Mouse (Mus musculus): Measurements from ENCODE around the gene Slc38a4. TPM values are rescaled to one million over a fixed set of nuclear protein-coding genes. Genes with fewer than 3 reads are reported as not detected.

Gene Slc38a4
- polyA plus RNA-seq, 1 experiment = 0.04 TPM

GRCm38 (mm10) chr15:97050011-97050410 lies 5.7 kb downstream of the Slc38a4 start:
- Histone ChIP-seq H3K79me2 (ENCODE audit: control insufficient read depth, insufficient read depth) (no peaks in the 10 kb centered on the region), H3K36me3 (ENCODE audit: control insufficient read depth, insufficient read depth) (no peaks in the 10 kb centered on the region), H3K4me2 (ENCODE audit: low read depth) (no peak overlapping the region), H3K4me3 (no peak overlapping the region), H3ac (ENCODE audit: control insufficient read depth, insufficient read length) (no peak overlapping the region), H3K27me3 (ENCODE audit: control insufficient read depth, insufficient read depth, insufficient read length) (no peaks in the 10 kb centered on the region)
- TF ChIP-seq REST (IDR thresholded peaks at IDR 0.05; ENCODE audit: insufficient read depth, insufficient read length) (no peak), TCF12 (IDR thresholded peaks at IDR 0.05; ENCODE audit: insufficient read depth, poor library complexity, severe bottlenecking) (no peak), MYOG (IDR thresholded peaks at IDR 0.05; ENCODE audit: control insufficient read depth in 1 of 3, insufficient read depth in 1 of 3, insufficient read length in 2 of 3, low read depth in 2 of 3) (no peak), POLR2A (IDR thresholded peaks at IDR 0.05; ENCODE audit: insufficient read length, low read depth) (no peak), CEBPB (IDR thresholded peaks at IDR 0.05; ENCODE audit: insufficient read depth, poor library complexity, severe bottlenecking) (no peak), TCF3 (IDR thresholded peaks at IDR 0.05; ENCODE audit: insufficient read length, low read depth) (no peak), SRF (IDR thresholded peaks at IDR 0.05; ENCODE audit: control insufficient read depth, insufficient read length, low read depth) (no peak), POLR2AphosphoS2 (IDR thresholded peaks at IDR 0.05; ENCODE audit: insufficient read length, low read depth) (no peak), MAX (IDR thresholded peaks at IDR 0.05; ENCODE audit: low read depth) (no peak), E2F4 (IDR thresholded peaks at IDR 0.05; ENCODE audit: insufficient read depth) (no peak), MYOD1 (IDR thresholded peaks at IDR 0.05; ENCODE audit: control insufficient read depth in 1 of 3, insufficient read length in 2 of 3, low read depth in 2 of 3) (no peak), USF1 (IDR thresholded peaks at IDR 0.05; ENCODE audit: low read depth) (no peak)

- H3K4me2 ChIP-seq (ENCODE audit: low read depth) = no peak overlapping the region
- no peaks in the 10 kb centered on the region for H3K36me3 ChIP-seq (ENCODE audit: control insufficient read depth, insufficient read depth)
- no peak overlapping the region for H3K4me3 ChIP-seq
- no peaks in the 10 kb centered on the region for H3K27me3 ChIP-seq (ENCODE audit: control insufficient read depth, insufficient read depth, insufficient read length)
- no peak overlapping the region for H3ac ChIP-seq (ENCODE audit: control insufficient read depth, insufficient read length)
- H3K79me2 ChIP-seq (ENCODE audit: control insufficient read depth, insufficient read depth) = no peaks in the 10 kb centered on the region
- TF ChIP-seq USF1 (IDR thresholded peaks at IDR 0.05; ENCODE audit: low read depth) (no peak), POLR2A (IDR thresholded peaks at IDR 0.05; ENCODE audit: insufficient read length, low read depth) (no peak), MYOG (IDR thresholded peaks at IDR 0.05; ENCODE audit: control insufficient read depth in 1 of 3, insufficient read depth in 1 of 3, insufficient read length in 2 of 3, low read depth in 2 of 3) (no peak), MYOD1 (IDR thresholded peaks at IDR 0.05; ENCODE audit: control insufficient read depth in 1 of 3, insufficient read length in 2 of 3, low read depth in 2 of 3) (no peak), TCF12 (IDR thresholded peaks at IDR 0.05; ENCODE audit: insufficient read depth, poor library complexity, severe bottlenecking) (no peak), SRF (IDR thresholded peaks at IDR 0.05; ENCODE audit: control insufficient read depth, insufficient read length, low read depth) (no peak), REST (IDR thresholded peaks at IDR 0.05; ENCODE audit: insufficient read depth, insufficient read length) (no peak), MAX (IDR thresholded peaks at IDR 0.05; ENCODE audit: low read depth) (no peak), POLR2AphosphoS2 (IDR thresholded peaks at IDR 0.05; ENCODE audit: insufficient read length, low read depth) (no peak), E2F4 (IDR thresholded peaks at IDR 0.05; ENCODE audit: insufficient read depth) (no peak), CEBPB (IDR thresholded peaks at IDR 0.05; ENCODE audit: insufficient read depth, poor library complexity, severe bottlenecking) (no peak), TCF3 (IDR thresholded peaks at IDR 0.05; ENCODE audit: insufficient read length, low read depth) (no peak)
These were observed 6.4 kb downstream of the Slc38a4 start for GRCm38 (mm10) chr15:97049281-97049841.

GRCm38 (mm10) chr15:97048267-97048666 lies 7.5 kb downstream of the Slc38a4 start:
- TF ChIP-seq USF1 (IDR thresholded peaks at IDR 0.05; ENCODE audit: low read depth) (peak; percentile 3), TCF3 (IDR thresholded peaks at IDR 0.05; ENCODE audit: insufficient read length, low read depth) (no peak)
- Histone ChIP-seq H3ac (ENCODE audit: control insufficient read depth, insufficient read length) (no peak overlapping the region), H3K79me2 (ENCODE audit: control insufficient read depth, insufficient read depth) (no peaks in the 10 kb centered on the region), H3K36me3 (ENCODE audit: control insufficient read depth, insufficient read depth) (no peaks in the 10 kb centered on the region), H3K27me3 (ENCODE audit: control insufficient read depth, insufficient read depth, insufficient read length) (no peaks in the 10 kb centered on the region), H3K4me3 (no peak overlapping the region), H3K4me2 (ENCODE audit: low read depth) (no peak overlapping the region)

- H3K4me2 ChIP-seq (ENCODE audit: low read depth) = no peak overlapping the region
- no peaks in the 10 kb centered on the region for H3K27me3 ChIP-seq (ENCODE audit: control insufficient read depth, insufficient read depth, insufficient read length)
- no peak for TF ChIP-seq MYOG (IDR thresholded peaks at IDR 0.05; ENCODE audit: control insufficient read depth in 1 of 3, insufficient read depth in 1 of 3, insufficient read length in 2 of 3, low read depth in 2 of 3)
- no peak for TF ChIP-seq TCF12 (IDR thresholded peaks at IDR 0.05; ENCODE audit: insufficient read depth, poor library complexity, severe bottlenecking)
- no peak for TF ChIP-seq E2F4 (IDR thresholded peaks at IDR 0.05; ENCODE audit: insufficient read depth)
- no peak for TF ChIP-seq SRF (IDR thresholded peaks at IDR 0.05; ENCODE audit: control insufficient read depth, insufficient read length, low read depth)
- no peak for TF ChIP-seq MYOD1 (IDR thresholded peaks at IDR 0.05; ENCODE audit: control insufficient read depth in 1 of 3, insufficient read length in 2 of 3, low read depth in 2 of 3)
- no peak for TF ChIP-seq CEBPB (IDR thresholded peaks at IDR 0.05; ENCODE audit: insufficient read depth, poor library complexity, severe bottlenecking)
- no peak for TF ChIP-seq REST (IDR thresholded peaks at IDR 0.05; ENCODE audit: insufficient read depth, insufficient read length)
- no peak for TF ChIP-seq POLR2AphosphoS2 (IDR thresholded peaks at IDR 0.05; ENCODE audit: insufficient read length, low read depth)
- TF ChIP-seq MAX (IDR thresholded peaks at IDR 0.05; ENCODE audit: low read depth) = no peak
- TF ChIP-seq POLR2A (IDR thresholded peaks at IDR 0.05; ENCODE audit: insufficient read length, low read depth) = no peak
- TF ChIP-seq USF1 (IDR thresholded peaks at IDR 0.05; ENCODE audit: low read depth) = no peak
- TF ChIP-seq TCF3 (IDR thresholded peaks at IDR 0.05; ENCODE audit: insufficient read length, low read depth) = no peak
- no peaks in the 10 kb centered on the region for H3K36me3 ChIP-seq (ENCODE audit: control insufficient read depth, insufficient read depth)
- H3K79me2 ChIP-seq (ENCODE audit: control insufficient read depth, insufficient read depth) = no peaks in the 10 kb centered on the region
- H3ac ChIP-seq (ENCODE audit: control insufficient read depth, insufficient read length) = no peak overlapping the region
- H3K4me3 ChIP-seq = no peak overlapping the region
These were observed 11.8 kb downstream of the Slc38a4 start for GRCm38 (mm10) chr15:97043921-97044320.

- peak overlapping the region; percentile 33 for H3K4me2 ChIP-seq (ENCODE audit: low read depth)
- H3K4me3 ChIP-seq = no peak overlapping the region
- H3K36me3 ChIP-seq (ENCODE audit: control insufficient read depth, insufficient read depth) = no peaks in the 10 kb centered on the region
- no peaks in the 10 kb centered on the region for H3K79me2 ChIP-seq (ENCODE audit: control insufficient read depth, insufficient read depth)
- H3ac ChIP-seq (ENCODE audit: control insufficient read depth, insufficient read length) = no peak overlapping the region
- TF ChIP-seq SRF (IDR thresholded peaks at IDR 0.05; ENCODE audit: control insufficient read depth, insufficient read length, low read depth) = no peak
- H3K27me3 ChIP-seq (ENCODE audit: control insufficient read depth, insufficient read depth, insufficient read length) = no peaks in the 10 kb centered on the region
These were observed 13.7 kb downstream of the Slc38a4 start for GRCm38 (mm10) chr15:97042001-97042491.

All from myocyte (in vitro differentiated cells).